Comparison of ENCODE assay signal across 8 mouse cellular contexts in the genomic region with DNA sequence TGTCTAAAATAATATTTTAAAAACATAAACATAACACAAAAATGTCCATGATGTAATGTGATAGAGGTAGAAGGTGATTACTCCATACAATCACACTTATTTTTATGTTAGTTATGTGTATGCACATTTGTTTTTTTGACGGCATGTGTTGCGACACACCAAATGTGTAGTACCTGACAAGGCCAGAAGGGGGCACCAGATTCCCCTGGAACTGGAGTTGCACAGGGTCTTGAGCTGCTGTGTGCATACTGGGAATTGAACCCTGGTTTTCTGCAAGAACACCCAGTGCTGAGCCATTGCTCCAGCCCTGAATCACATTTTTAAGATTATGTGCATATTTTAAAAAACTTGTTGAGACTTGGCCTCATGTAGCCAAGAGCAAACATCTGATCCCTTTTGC.
DNase-seq lines count a peak whose midpoint lies in the region; ATAC-seq lines count a peak whose summit lies in the region.

No protein-coding gene starts in this region.

- DNase-seq in frontal cortex, postnatal 36 days (ENCODE audit: low spot score in 2 of 2): peak; percentile 34 to 48
- peak; percentile 72 for DNase-seq in A20 (ENCODE audit: low read depth, low spot score)
- peak; percentile 74 to 83 for DNase-seq in adrenal gland, postnatal 36 days
- DNase-seq in embryonic facial prominence, embryonic 11.5 days (ENCODE audit: low spot score): peak; percentile 77
- DNase-seq in induced T-regulatory cell, adult 2 months (ENCODE audit: low read depth): peak; percentile 87
- peak; percentile 39 to 60 for DNase-seq in spleen, postnatal 36 days (ENCODE audit: low spot score in 2 of 2)

- no peak for ATAC-seq in frontal cortex, adult (ENCODE audit: low TSS enrichment)
- ATAC-seq in embryonic facial prominence, embryonic 11.5 days (replicated peaks; ENCODE audit: insufficient number of reproducible peaks, low FRiP score, low TSS enrichment, low read depth): no peak
- ATAC-seq in megakaryocyte, adult 5-6 weeks (ENCODE audit: poor library complexity, severe bottlenecking): peak; percentile 81

- WGBS in embryonic facial prominence, embryonic 11.5 days: 20% methylated on average over 2 of the region's 2 CpGs

- H3K36me3 ChIP-seq in embryonic facial prominence, embryonic 11.5 days (replicated peaks; ENCODE audit: control insufficient read depth, insufficient read depth, low read depth, low read length): no peaks in the 10 kb centered on the region

- no peaks in the 10 kb centered on the region for H3K27me3 ChIP-seq in embryonic facial prominence, embryonic 11.5 days (ENCODE audit: control insufficient read depth, insufficient read depth, low read length)

- H3K9ac ChIP-seq in embryonic facial prominence, embryonic 11.5 days (replicated peaks; ENCODE audit: low read length): no peak overlapping the region

- H3K4me2 ChIP-seq in embryonic facial prominence, embryonic 11.5 days (ENCODE audit: low read depth, low read length): no peak overlapping the region

- H3K9me3 ChIP-seq in embryonic facial prominence, embryonic 11.5 days (replicated peaks; ENCODE audit: control insufficient read depth, low read length): no peaks in the 10 kb centered on the region

- H3K4me1 ChIP-seq in embryonic facial prominence, embryonic 11.5 days (ENCODE audit: control insufficient read depth, insufficient read depth, low read length): 0 out of 2 replicates have a peak, but pooled peaks cover 3% of the 10 kb centered on the region

- H3K27ac ChIP-seq in embryonic facial prominence, embryonic 11.5 days (replicated peaks; ENCODE audit: low read depth, low read length): no peak overlapping the region

- no peak overlapping the region for H3K4me3 ChIP-seq in embryonic facial prominence, embryonic 11.5 days (ENCODE audit: low read depth, low read length)
